Mouse (Mus musculus) spleen, adult 2 months (tissue): ENCODE data around the gene Zfp512.
"Not testable (repeated sequence)": the region's sequence is repeated elsewhere in the genome, so short reads cannot be mapped to it uniquely, and the experiment has no call there.

Experiments used
- CTCF ChIP-seq: fragments of 200-500 bp; IDR thresholded peaks from 2 replicates; pipeline ENCODE4 v1.5.1; 2011; ENCODE audit warnings: mild to moderate bottlenecking, inconsistent platforms; ENCODE audit not compliant: insufficient read depth, insufficient read length, insufficient replicate concordance; ENCODE audit errors: extremely low read depth
- POLR2A ChIP-seq: fragments of 200-500 bp; IDR thresholded peaks from 2 replicates; pipeline ENCODE4 v1.6.1; 2011; ENCODE audit warnings: low read depth, low read length, inconsistent platforms

DNA sequence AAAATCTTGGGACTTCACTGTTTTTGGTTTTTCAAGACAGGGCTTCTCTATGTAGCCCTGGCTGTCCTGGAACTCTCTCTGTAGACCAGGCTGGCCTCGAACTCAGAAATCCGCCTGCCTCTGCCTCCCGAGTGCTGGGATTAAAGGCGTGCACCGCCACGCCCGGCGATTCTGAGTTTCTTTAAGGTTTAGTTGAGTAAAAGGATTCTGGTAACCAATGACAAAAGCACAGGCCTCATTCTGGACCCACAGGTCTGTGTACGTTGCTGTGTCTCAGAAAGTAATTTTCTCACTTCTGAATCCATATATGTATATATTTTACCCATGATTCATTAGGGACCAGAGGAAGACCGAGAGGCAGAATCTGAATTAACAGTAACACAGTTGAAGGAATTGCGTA, 75.5 kb downstream of the Zfp512 start, which contains the start of gene Supt7l:
- not testable (repeated sequence) for TF ChIP-seq POLR2A, CTCF
